Mouse (Mus musculus) CH12.LX (cell line): ENCODE measurements at regions not wholly inside any gene's neighbourhood (a gene's known extent, or its start where the extent isn't known, plus 50 kb on each side); places are given as distances from the start of the nearest gene placed in this dataset.
A peak's percentile ranks its signal among the peaks of the same experiment; 100 is the strongest.

Experiments
- DNase-seq: peaks from one replicate; pipeline ENCODE4 v3.0.0-alpha.2; 2013; ENCODE audit errors: extremely low read depth
- H3K27ac ChIP-seq: 2 replicates; pipeline ENCODE4 v1.5.1; 2012; ENCODE audit warnings: low read depth, mild to moderate bottlenecking, control low read depth, moderate library complexity; ENCODE audit not compliant: insufficient read depth
- H3K27me3 ChIP-seq: replicated peaks from 2 replicates; pipeline ENCODE3; 2012; ENCODE audit warnings: inconsistent platforms
- H3K36me3 ChIP-seq, 2 experiments: replicated peaks in 1 of 2; 2 replicates each; pipeline versions ENCODE3 to v1.6.1; 2012; ENCODE audit warnings: inconsistent platforms in 1 of 2, low read length in 1 of 2, mild to moderate bottlenecking in 1 of 2, mixed read lengths in 1 of 2, moderate library complexity in 1 of 2; ENCODE audit not compliant: control insufficient read depth in 1 of 2, insufficient read depth in 1 of 2
- H3K4me1 ChIP-seq, 2 experiments: 2 replicates each; pipeline ENCODE4 v1.6.1; 2012; ENCODE audit warnings: inconsistent platforms in 1 of 2, moderate library complexity in 1 of 2; ENCODE audit not compliant: insufficient read depth in 2 of 2, control insufficient read depth in 1 of 2
- H3K4me2 ChIP-seq: 2 replicates; pipeline ENCODE4 v1.6.1; 2012; ENCODE audit warnings: low read depth, mild to moderate bottlenecking, control low read depth; ENCODE audit not compliant: poor library complexity, insufficient read depth, severe bottlenecking
- H3K4me3 ChIP-seq, 3 experiments: fragments of 150-350 bp in 1 of 3; sonication (generic) in 1 of 3; replicated peaks in 1 of 3; 2 replicates each; pipeline versions ENCODE3 to v1.5.1; 2011 to 2012; ENCODE audit warnings: low read depth in 2 of 3, low read length in 2 of 3, mild to moderate bottlenecking in 2 of 3, moderate library complexity in 2 of 3, control low read depth in 1 of 3, improper control_type of control experiment in 1 of 3, inconsistent platforms in 1 of 3, mixed read lengths in 1 of 3; ENCODE audit not compliant: poor library complexity in 1 of 3
- H3K79me2 ChIP-seq: replicated peaks from 2 replicates; pipeline ENCODE4 v1.6.1; 2012; ENCODE audit warnings: mild to moderate bottlenecking, moderate library complexity; ENCODE audit not compliant: control insufficient read depth, poor library complexity, insufficient read depth, severe bottlenecking; ENCODE audit errors: extremely low read depth
- H3K9ac ChIP-seq: 2 replicates; pipeline ENCODE4 v1.6.1; 2012; ENCODE audit warnings: low read depth, mild to moderate bottlenecking, control low read depth, moderate library complexity; ENCODE audit not compliant: insufficient read depth
- H3K9me3 ChIP-seq: replicated peaks from 2 replicates; pipeline ENCODE3; 2012; ENCODE audit warnings: low read length, inconsistent platforms, mixed read lengths
- HCFC1 ChIP-seq: IDR thresholded peaks from 2 replicates; pipeline ENCODE4 v1.6.1; 2012; ENCODE audit warnings: low read depth, mild to moderate bottlenecking, inconsistent platforms, low read length, improper control_type of control experiment
- KAT2A ChIP-seq: IDR thresholded peaks from 2 replicates; pipeline ENCODE4 v1.6.1; 2012; ENCODE audit warnings: low read length, improper control_type of control experiment, inconsistent platforms; ENCODE audit not compliant: insufficient replicate concordance
- MAFK ChIP-seq: IDR thresholded peaks from 2 replicates; pipeline ENCODE4 v1.6.1; 2011; ENCODE audit warnings: low read length, improper control_type of control experiment; ENCODE audit not compliant: insufficient replicate concordance
- PAX5 ChIP-seq: IDR thresholded peaks from 2 replicates; pipeline ENCODE4 v1.6.1; 2012; ENCODE audit warnings: low read length, inconsistent platforms, mixed read lengths
- SMC3 ChIP-seq: IDR thresholded peaks from 2 replicates; pipeline ENCODE4 v1.6.1; 2011; ENCODE audit warnings: low read depth, low read length, improper control_type of control experiment
- dilution Hi-C: fragments of 300-500 bp; cut with MboI; formaldehyde crosslinking; loops from 2 replicates; pipeline ENCODE4 v1.14.3; 2020; ENCODE audit warnings: low sequenced_read_pairs; ENCODE audit not compliant: extremely low pct_unique_long_range_greater_than_20kb, extremely low pct_ligation_motif_present
- in situ Hi-C: fragments of 300-500 bp; cut with MboI; formaldehyde crosslinking; loops from 3 replicates; pipeline ENCODE4 v1.14.3; 2019; ENCODE audit warnings: low sequenced_read_pairs, low pct_ligation_motif_present, low pct_unique_long_range_greater_than_20kb, mixed read lengths

GRCm38 (mm10) chr10:97397062-97397771 is 82.2 kb upstream of the Dcn start:
- Histone ChIP-seq H3K4me1 (peaks cover 0 to 3% of the 10 kb centered on the region in 2 experiments; a peak in 1 of 4 replicates), H3K79me2 (no peaks in the 10 kb centered on the region), H3K9ac (no peak overlapping the region), H3K27me3 (no peaks in the 10 kb centered on the region), H3K36me3 (no peaks in the 10 kb centered on the region), H3K4me2 (no peak overlapping the region), H3K9me3 (no peaks in the 10 kb centered on the region), H3K27ac (no peak overlapping the region), H3K4me3 (no peak overlapping the region)
- in situ Hi-C loops = no loop called here
- DNase-seq = no peak
- dilution Hi-C loops = no loop called here
- TF ChIP-seq PAX5 = no peak

GRCm38 (mm10) chr10:97397896-97398295 is 81.5 kb upstream of the Dcn start:
- Histone ChIP-seq H3K9me3 (no peaks in the 10 kb centered on the region), H3K4me1 (peaks cover 0 to 10% of the 10 kb centered on the region in 2 experiments; a peak in 1 of 4 replicates), H3K9ac (no peak overlapping the region), H3K36me3 (no peaks in the 10 kb centered on the region), H3K4me2 (no peak overlapping the region), H3K27me3 (no peaks in the 10 kb centered on the region), H3K79me2 (no peaks in the 10 kb centered on the region), H3K4me3 (no peak overlapping the region), H3K27ac (no peak overlapping the region)
- TF ChIP-seq SMC3 (no peak), KAT2A (no peak), HCFC1 (no peak)
- no peak for DNase-seq
- dilution Hi-C loops = no loop called here
- in situ Hi-C loops = no loop called here

GRCm38 (mm10) chr10:97402524-97402923 is 76.9 kb upstream of the Dcn start:
- peaks cover 0 to 11% of the 10 kb centered on the region in 2 experiments; a peak in 1 of 4 replicates for H3K4me1 ChIP-seq
- TF ChIP-seq KAT2A (no peak), MAFK (peak; percentile 33; the same call in 1 of the 2 replicates)
- in situ Hi-C loops = no loop called here
- H3K36me3 ChIP-seq = no peaks in the 10 kb centered on the region
- H3K9ac ChIP-seq = no peak overlapping the region
- DNase-seq = peak; percentile 4
- H3K4me3 ChIP-seq = no peak overlapping the region
- no peaks in the 10 kb centered on the region for H3K79me2 ChIP-seq
- H3K4me2 ChIP-seq = no peak overlapping the region
- H3K9me3 ChIP-seq = no peaks in the 10 kb centered on the region
- dilution Hi-C loops = no loop called here
- no peaks in the 10 kb centered on the region for H3K27me3 ChIP-seq
- H3K27ac ChIP-seq = no peak overlapping the region
